Mouse (Mus musculus): ENCODE data around the gene Pdx1. TPM values are rescaled to one million over a fixed set of nuclear protein-coding genes. Genes with fewer than 3 reads are reported as not detected.

Gene Pdx1
- total RNA-seq (2021) = not detected
- long read RNA-seq, experiment 1 = 0 reads
- long read RNA-seq, experiment 2 = 0 reads

DNA sequence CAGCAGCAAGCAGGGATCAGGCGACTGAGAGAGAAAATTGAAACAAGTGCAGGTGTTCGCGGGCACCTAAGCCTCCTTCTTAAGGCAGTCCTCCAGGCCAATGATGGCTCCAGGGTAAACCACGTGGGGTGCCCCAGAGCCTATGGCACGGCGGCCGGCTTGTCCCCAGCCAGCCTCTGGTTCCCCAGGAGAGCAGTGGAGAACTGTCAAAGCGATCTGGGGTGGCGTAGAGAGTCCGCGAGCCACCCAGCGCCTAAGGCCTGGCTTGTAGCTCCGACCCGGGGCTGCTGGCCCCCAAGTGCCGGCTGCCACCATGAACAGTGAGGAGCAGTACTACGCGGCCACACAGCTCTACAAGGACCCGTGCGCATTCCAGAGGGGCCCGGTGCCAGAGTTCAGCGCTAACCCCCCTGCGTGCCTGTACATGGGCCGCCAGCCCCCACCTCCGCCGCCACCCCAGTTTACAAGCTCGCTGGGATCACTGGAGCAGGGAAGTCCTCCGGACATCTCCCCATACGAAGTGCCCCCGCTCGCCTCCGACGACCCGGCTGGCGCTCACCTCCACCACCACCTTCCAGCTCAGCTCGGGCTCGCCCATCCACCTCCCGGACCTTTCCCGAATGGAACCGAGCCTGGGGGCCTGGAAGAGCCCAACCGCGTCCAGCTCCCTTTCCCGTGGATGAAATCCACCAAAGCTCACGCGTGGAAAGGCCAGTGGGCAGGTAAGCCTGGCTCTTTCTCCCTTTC, at the start of gene Pdx1:
TSS of gene Pdx1 (plus strand) at position 34 of the 747 bp plus-strand sequence.
- DNase-seq = no peak

DNA sequence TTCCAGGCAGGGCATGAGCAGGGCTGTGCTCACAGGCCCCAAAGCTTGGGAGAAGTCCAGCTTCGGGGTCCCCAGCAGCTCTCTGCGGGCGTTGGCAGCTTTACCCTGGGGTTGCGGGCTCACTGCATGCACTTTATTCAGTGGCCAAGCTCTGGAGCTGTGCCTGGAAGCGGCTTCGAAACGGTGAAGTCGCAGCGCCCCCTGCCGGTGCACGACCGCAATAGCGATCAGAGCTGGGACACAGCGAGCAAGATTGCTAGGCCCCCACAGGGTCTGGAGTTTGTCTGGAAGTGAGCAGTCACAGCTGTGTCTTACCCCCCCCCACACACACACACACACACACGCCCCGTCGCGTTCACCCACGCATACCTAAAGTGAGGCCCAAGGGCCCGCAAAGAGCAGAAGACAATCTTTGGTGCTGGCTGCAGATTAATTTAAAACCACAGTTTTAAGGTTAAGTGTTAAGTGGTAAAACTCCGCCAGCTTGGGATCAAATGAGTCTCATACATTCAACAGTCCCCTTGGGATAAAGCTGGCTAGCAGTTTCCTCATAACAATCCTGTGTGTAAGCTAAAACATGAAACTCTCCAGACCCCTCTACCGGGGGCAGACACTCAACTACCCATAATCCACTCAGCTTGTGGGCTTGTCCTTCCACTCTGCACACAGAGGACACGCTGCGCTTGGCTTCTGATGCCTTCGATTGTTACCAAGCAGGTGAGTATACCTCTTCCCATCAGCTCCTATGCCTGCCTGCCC, 42.2 kb upstream of the Pdx1 start:
- peak; percentile 94 for DNase-seq

DNA sequence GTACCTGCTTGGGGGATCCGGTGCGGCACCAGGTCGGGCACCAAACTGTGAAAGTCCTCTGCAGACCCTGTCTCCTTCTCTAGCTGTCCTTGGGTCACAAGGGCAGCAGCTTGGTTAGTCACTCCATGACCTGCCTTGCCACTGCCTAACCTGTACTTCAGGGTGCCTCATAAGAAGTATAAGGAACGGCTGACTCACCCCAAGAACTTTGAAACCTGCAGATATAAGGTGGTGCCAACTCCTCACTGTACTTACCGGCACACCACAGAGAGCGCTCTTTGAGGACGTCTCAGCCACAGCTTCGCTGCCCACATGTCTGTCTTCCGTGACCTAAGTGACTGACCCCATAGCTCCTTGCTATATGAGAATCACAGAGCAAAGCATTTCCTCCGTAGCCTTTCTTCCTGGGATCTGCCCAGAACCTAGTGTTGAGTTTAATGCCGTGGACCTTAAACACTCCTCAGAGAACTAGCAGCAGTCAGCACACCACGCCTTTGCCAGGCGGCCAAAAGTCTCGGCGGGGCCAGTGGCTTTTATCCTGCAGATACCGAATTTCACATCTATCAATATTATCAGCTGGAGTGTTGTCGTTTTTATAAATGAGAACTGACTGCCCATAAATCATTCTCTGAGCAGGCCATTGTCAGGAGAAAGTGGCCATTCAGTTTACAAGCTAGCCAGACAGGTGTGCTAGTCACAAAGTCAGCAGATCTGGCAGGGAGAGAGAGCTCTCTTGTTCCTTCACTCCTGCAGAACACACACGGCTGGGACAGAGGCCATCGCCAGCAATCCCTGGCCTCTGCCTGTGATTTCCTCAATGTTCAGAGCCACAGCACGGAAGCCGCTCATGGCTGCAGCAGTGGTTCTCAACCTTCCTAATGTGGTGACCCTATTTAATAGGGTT, 34.1 kb upstream of the Pdx1 start:
- DNase-seq = no peak

DNA sequence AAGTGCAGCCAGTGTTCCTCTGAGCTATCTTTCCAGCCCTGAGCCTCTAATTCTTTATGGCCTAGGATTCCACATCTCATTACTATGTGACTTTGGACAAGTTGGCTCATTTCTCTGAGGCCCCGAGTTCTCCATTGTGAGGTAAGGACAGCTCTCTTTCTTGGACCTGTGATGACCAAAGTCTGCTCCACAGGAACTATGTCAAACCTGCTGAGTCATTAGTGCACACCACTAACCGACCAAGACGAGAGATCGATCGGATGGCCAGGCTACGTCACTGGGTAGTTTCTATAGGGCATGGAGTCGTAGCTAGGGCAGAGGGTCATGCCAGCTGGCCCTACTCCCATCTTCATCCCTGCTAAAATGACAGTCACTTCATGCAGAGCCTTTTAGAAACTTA, 25.9 kb upstream of the Pdx1 start:
- no peak for DNase-seq

DNA sequence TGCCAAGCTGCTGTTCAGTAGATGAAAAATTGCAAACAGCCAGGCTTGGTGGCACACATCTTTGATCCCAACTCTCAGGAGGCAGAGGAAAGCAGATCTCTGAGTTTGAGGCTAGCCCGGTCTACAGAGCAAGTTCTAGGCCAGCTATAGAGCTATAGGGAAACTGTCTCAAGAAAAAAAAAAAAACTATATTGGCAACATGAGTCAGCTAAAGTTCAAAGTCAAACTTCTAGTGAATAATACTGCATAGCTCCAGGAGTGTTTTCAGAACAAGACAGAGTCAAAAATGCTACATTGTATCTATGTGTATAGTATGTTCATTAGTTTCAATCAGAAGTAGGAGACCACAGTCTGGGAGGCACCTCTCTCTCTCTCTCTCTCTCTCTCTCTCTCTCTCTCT, 9.6 kb upstream of the Pdx1 start:
- no peak for DNase-seq

DNA sequence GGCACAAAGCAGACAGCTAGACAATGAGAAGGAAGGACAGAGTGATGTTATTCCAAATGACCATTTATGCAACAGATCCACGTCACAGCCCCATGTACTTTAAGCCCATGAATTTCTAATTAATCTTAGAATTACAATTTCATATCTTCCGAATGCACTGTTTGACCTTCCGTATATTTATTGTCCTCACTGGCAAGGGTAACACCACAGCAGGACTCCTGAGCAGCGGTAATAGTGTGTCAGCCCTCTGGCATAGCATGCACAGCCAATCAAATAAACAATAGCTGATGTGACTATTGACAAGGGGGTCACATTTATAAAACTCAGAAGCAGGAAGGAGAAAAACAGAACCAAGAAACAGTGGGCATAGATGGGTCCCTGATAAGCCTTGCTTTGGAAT, 9.0 kb upstream of the Pdx1 start:
- no peak for DNase-seq

DNA sequence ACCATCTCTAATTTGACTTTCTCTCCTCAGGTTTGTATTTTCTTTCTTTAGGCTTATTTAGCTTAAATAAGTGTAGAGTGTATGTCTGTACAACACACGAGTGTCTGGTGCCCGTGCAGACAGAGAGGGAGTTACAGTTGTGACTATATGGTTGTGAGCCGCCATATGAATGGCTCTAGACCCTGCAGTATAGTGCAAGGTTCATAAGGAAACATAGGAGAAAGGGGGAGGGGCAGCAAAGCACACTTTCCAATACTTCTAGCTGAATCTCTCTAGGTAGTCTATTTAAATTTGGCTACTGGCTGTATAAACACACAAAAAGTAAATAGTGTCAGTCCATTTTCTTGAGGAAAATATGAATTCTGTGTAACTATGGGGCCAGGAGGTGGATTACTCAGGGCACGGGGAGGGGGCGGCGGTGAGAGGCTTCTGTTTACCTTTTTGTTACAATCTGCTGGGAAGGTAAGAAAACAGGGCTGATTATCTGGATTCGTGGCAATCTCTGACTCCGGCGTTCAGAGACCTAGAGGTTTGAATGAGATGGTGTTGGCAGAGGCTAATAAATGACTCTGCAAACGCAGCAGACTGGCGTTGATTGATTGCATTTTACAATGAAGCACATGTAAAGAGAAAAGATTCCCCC, 7.7 kb upstream of the Pdx1 start:
- DNase-seq = no peak

DNA sequence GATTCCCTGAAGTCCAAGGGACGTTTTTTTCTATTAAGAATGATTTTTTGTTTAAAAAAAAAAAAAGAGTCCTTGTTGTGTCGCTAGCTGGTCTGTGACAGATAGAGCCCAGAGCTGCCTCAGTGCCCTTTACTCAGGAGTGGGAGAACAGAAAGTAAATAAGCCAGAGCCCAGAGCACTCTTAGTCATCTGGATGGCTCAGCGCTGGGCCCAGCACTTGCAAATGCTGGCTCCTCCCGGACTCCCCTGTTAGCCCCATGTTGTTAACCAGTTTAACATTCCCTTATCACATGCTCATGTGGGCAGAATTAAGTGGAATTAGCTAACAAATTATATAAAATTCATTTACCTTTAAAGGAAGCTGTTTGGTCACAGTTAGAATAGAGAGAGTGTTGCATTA, 5.8 kb upstream of the Pdx1 start:
- DNase-seq = no peak

DNA sequence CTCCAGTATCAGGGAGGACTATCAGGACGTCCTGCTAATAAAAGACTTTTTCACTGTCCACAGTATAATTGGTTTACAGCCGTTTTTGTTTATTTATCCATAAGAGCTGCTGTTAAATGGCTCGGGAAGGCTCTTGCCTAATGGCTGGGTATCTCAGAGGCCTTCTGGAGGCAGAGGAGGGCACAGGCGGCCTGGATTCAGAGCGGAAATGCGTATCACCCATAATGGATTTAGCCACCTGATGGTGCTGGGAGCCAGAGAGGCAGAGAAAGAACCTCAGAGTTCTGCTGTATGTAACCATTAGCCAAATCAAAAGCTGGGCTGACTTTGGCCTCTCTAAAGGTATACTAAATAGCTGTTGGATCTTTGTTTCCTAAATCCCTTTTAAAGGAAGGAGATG, 2.3 kb upstream of the Pdx1 start:
- no peak for DNase-seq

DNA sequence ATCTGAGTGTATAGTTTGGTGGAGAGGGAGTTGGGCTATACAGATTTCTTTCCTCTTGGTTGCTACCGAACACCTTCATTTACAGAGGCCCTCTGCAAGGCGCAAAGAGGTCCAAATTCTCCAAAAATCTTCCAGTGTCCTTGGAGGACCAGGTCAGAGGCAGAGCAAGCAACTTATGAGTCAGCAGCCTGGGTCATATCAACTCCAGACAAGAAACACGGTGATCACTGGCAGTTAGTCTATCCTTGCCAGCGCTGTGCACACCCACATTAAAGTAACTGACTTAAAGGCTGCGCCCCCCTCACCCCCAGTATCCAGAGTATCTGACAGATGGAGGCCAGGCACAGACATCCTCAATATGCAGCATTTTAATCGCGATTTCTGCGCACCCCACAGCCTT, 1.0 kb upstream of the Pdx1 start:
- DNase-seq = no peak

DNA sequence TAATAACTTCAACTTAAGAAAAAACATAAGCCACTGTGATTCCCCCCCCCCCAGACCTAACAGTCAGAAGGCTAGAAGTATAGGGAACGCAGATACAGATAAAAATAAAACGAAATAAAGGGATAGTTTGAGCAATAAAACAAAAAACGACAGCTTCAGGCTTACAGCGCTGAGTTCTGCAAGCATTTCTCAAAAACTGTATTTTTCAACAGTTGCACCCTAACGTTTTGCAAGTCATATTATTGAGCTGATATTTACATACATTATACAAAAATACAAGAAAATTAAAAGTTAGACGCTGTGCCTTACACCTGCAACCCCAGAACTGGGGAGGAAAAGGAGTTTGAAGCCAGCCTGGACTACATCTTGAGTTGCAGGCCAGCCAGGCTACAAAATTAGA, 388 bp upstream of the Pdx1 start:
- no peak for DNase-seq

DNA sequence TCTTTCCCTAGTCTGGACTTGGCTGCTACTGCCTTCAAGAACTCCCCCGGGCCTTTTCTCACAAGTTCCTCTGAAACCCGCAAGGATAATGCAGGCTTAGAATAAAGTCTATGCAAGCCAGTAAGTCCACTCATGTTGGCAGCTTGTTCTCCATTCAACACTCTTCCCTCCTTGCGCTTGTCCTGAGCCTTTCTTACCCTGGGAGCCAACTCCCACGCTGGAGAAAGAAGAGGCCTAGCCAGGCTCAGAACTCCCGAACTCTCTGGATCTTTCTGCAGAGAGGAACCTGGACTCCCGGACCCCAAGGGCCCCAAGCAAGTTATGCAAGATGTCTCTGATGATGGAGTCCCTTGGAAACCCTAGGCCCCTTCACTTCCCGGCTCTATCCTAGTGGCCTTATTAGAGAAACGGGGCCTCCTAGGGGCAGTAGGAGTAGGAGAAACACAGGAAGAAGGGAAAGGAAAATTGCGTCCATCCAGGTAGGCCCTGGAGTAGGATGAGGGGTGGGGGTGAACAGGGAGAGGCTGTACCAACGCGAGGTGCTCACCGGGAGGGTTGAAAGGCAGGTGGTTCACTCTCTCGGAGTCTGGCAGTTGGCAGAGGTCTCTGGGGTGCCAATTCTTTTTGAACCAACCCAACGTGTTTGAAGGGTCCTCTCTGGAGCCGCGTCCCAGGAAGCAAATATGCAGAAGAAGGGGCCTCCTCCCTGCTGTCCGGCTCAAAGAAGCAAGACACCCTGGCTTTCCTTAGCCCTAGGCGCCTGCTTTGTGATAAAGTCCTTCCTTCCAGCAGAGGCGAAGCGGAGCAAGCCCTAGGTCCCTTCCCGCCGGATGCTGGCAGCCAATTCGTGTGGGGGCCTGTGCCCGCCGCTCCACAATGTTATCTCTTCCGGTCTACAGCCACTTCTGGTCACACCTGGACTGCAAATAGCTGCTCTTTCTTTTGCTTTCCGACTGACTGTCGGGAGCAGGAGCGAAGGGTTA, 1.2 kb downstream of the Pdx1 start:
- DNase-seq = no peak

DNA sequence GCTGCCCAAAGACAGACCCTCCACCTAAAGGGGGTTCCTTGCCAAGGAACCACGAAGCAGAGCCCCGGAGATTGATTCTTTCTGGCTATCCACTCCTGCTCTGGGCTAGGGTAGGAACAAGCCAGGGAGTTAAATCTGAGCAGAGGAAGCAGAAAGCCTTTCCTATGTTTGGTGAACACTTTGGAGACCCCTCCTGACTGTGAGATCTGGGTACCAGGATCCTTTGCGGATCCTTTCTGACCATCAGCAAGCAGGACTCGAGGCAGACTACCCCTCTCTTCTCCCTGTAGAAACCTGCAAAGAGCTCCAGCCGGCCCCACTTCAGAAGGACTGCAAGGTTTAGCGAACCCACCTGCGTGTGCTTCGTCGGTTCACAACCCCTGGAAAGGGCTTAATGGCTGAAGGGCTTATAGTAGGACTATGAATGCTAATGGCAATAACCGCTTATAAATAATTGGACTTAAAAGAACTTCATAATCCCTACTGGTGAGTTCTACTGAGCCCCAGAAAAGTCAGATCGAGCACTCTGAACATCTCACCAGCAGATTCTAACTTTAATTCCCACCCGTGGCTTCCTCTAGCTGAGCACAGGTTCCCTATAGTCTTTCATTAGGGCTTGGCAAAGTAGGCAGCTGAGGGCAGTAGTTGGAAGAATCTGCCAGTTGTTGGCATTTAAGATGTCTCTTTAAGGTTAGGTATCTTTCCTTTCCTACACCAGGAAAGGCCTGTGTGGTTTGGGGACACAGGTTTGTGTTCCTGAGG, 2.5 kb downstream of the Pdx1 start:
- no peak for DNase-seq

DNA sequence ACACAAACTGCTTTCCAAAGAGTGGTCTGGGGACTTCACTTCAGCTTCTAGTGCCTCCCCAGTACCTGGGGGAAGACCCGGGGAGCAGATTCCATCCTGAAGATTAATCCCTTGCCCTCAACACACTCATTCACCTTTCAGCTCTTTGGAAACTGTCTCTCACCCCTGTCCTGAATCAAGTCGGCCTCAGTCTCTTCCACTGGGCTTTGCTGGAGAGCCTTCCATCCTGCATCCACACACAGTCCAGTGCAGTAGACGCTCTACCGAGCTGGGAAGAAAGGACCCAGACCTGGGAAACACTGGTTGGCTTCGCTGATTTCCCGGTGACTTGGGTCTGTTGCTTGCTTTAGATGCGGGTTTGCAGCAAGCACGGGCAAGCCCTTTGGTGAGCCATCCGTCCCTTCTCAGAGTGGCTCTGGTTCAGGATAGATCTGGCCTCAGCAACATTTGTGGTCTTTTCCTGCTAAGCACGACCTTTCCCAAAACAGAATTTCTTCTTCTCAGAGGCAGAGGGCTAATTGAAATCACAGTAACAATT, 3.1 kb downstream of the Pdx1 start:
- DNase-seq = no peak

DNA sequence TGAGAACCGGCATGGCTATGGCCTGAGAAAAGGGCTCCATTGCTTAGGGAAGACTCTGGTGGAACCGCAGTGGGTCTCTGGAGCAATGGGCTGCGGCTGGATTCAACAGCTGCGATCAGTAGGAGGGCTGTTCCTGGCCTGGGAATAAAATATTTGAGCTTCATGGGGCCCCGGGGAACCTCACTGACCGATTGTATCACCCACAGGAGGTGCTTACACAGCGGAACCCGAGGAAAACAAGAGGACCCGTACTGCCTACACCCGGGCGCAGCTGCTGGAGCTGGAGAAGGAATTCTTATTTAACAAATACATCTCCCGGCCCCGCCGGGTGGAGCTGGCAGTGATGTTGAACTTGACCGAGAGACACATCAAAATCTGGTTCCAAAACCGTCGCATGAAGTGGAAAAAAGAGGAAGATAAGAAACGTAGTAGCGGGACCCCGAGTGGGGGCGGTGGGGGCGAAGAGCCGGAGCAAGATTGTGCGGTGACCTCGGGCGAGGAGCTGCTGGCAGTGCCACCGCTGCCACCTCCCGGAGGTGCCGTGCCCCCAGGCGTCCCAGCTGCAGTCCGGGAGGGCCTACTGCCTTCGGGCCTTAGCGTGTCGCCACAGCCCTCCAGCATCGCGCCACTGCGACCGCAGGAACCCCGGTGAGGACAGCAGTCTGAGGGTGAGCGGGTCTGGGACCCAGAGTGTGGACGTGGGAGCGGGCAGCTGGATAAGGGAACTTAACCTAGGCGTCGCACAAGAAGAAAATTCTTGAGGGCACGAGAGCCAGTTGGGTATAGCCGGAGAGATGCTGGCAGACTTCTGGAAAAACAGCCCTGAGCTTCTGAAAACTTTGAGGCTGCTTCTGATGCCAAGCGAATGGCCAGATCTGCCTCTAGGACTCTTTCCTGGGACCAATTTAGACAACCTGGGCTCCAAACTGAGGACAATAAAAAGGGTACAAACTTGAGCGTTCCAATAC, 4.7 kb downstream of the Pdx1 start:
- DNase-seq = no peak

DNA sequence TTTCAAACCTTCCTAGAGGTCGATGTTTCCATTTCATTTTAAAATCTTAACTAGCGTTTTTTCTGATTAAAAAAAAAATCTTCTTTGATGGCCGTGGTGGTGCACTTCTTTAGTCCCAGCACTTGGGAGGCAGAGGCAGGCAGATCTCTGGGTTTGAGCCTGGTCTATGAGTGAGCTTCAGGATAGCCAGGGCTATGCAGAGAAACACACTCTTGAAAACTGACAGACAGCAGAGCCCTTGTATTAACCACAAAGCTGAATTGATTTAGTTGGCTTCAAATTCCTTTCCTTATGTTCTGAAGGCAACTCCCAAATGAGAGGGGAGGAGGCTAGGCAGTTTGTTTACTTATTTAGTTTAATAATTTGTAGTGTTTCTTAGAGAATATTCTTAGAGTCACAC, 6.0 kb downstream of the Pdx1 start:
- DNase-seq = no peak

DNA sequence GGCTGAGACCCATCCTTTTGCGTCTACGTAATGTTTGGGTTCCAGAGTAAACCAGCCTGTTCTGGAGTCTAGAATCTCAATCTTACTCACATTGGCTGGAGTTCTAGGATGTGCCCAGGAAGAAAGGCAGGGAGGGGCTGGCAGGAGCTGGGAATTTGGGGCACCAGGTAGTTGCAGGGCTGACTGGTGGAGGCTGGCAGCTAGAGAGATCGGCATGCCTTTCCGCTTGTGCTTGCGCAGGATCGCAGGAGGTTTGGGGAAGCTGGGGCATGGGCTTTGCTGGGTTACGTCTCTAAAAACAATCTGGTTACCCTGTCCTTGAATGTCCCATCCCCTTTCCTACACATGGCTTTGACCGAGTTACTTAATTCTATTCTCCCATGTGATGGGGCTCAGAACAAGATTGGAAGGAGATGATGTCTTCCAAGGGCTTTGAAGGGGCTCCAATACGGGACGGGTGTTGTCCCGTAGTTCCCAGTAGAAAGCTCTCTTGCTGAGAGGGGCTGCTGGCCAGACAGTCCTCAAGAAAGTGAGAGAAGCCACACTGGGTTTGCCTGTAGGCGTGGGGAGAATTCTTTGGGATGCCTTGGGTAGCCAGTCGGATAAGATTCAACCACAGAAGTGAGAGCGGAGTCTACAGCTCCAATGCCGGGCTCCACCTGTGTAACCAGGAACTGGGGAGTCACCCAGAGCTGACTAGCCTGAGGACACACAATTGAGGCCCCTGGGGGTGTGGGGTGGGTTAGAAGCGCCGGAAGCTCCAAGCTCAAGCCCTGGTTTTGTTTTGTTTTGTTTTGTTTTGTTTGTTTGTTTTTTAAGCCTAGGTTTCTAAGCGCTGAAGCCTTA, 7.2 kb downstream of the Pdx1 start:
- DNase-seq = no peak

DNA sequence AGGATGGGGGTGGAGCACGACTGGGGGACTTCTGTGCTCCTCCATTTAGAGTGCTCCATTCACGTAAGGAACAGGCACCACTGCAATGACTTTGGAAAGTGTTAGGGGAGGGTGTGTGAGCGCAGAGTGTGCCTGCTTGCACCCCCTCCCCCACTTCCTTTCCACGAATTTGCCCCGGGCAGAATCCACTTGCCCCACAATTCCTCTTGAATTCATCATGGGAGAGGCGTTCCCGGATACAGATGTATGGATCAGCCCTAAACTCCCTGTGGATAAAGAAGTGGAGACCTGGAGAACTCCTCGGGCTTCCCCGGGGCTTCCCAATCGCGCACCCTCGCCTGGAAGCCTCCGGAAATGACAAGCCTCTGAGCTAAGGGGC, 7.8 kb downstream of the Pdx1 start:
- no peak for DNase-seq
